Mouse (Mus musculus): ENCODE data around the gene Xylb. TPM values are rescaled to one million over a fixed set of nuclear protein-coding genes. Genes with fewer than 3 reads are reported as not detected.

Xylb gene
- 11.5 TPM for polyA plus RNA-seq (2014; fragmentation: Illumina TruSeq; extraction: RNeasy Lipid Tissue Mini Kit (QIAGEN cat#74804); ENCODE audit: low replicate concordance)

GRCm38 (mm10) chr9:119357331-119358057, at the start of gene Xylb:
Gene Xylb, plus strand, starts transcription at chr9:119357381.

GRCm38 (mm10) chr9:119322289-119323259, 34.6 kb upstream of the Xylb start, which contains the start of gene Oxsr1:
Gene Oxsr1, minus strand, starts transcription at chr9:119322427.

GRCm38 (mm10) chr9:119339558-119340211, 17.5 kb upstream of the Xylb start, which contains the start of gene Acaa1a:
Gene Acaa1a, plus strand, starts transcription at chr9:119339676.

GRCm38 (mm10) chr9:119340909-119341816, 16.0 kb upstream of the Xylb start, which contains the start of gene Myd88:
Gene Myd88, minus strand, starts transcription at chr9:119341411.

GRCm38 (mm10) chr9:119365284-119365683, 8.1 kb downstream of the Xylb start, which contains the start of gene Slc22a14:
Gene Slc22a14, minus strand, starts transcription at chr9:119365553.

GRCm38 (mm10) chr9:119401801-119402214, 44.6 kb downstream of the Xylb start, which contains the start of gene Acvr2b:
Gene Acvr2b, plus strand, starts transcription at chr9:119402118.

Other genes starting within 250 kb of the Xylb start
- 0.26 TPM for gene Acaa1b, start 200.3 kb upstream of the Xylb start, polyA plus RNA-seq (2014; fragmentation: Illumina TruSeq; extraction: RNeasy Lipid Tissue Mini Kit (QIAGEN cat#74804); ENCODE audit: low replicate concordance)
- not detected for gene Gm47289, start 198.2 kb upstream of the Xylb start, polyA plus RNA-seq (2014; fragmentation: Illumina TruSeq; extraction: RNeasy Lipid Tissue Mini Kit (QIAGEN cat#74804); ENCODE audit: low replicate concordance)
- gene Slc22a13, start 148.3 kb upstream of the Xylb start, polyA plus RNA-seq (2014; fragmentation: Illumina TruSeq; extraction: RNeasy Lipid Tissue Mini Kit (QIAGEN cat#74804); ENCODE audit: low replicate concordance), result not detected
- 45.1 TPM for gene Oxsr1, start 35.0 kb upstream of the Xylb start, polyA plus RNA-seq (2014; fragmentation: Illumina TruSeq; extraction: RNeasy Lipid Tissue Mini Kit (QIAGEN cat#74804); ENCODE audit: low replicate concordance)
- 4.6 TPM for gene Acaa1a, start 17.7 kb upstream of the Xylb start, polyA plus RNA-seq (2014; fragmentation: Illumina TruSeq; extraction: RNeasy Lipid Tissue Mini Kit (QIAGEN cat#74804); ENCODE audit: low replicate concordance)
- 7.0 TPM for gene Myd88, start 16.0 kb upstream of the Xylb start, polyA plus RNA-seq (2014; fragmentation: Illumina TruSeq; extraction: RNeasy Lipid Tissue Mini Kit (QIAGEN cat#74804); ENCODE audit: low replicate concordance)
- gene Slc22a14, start 8.2 kb downstream of the Xylb start, polyA plus RNA-seq (2014; fragmentation: Illumina TruSeq; extraction: RNeasy Lipid Tissue Mini Kit (QIAGEN cat#74804); ENCODE audit: low replicate concordance), result not detected
- 0.33 TPM for gene Acvr2b, start 44.7 kb downstream of the Xylb start, polyA plus RNA-seq (2014; fragmentation: Illumina TruSeq; extraction: RNeasy Lipid Tissue Mini Kit (QIAGEN cat#74804); ENCODE audit: low replicate concordance)
- gene Exog, start 87.6 kb downstream of the Xylb start, polyA plus RNA-seq (2014; fragmentation: Illumina TruSeq; extraction: RNeasy Lipid Tissue Mini Kit (QIAGEN cat#74804); ENCODE audit: low replicate concordance), result 1.4 TPM
- not detected for gene Scn5a, start 221.6 kb downstream of the Xylb start, polyA plus RNA-seq (2014; fragmentation: Illumina TruSeq; extraction: RNeasy Lipid Tissue Mini Kit (QIAGEN cat#74804); ENCODE audit: low replicate concordance)

All from small intestine, adult 10 weeks (tissue).